Mouse (Mus musculus) intestine, embryonic 16.5 days (tissue): ENCODE measurements around the gene Lurap1. TPM values are rescaled to one million over a fixed set of nuclear protein-coding genes. Genes with fewer than 3 reads are reported as not detected.

ENCODE experiments used
- ATAC-seq: fragments of 200-750 bp; cut with Nextera tagmentation; 2 replicates; pipeline ENCODE4 v1.8.0; 2017; ENCODE audit warnings: moderate TSS enrichment, moderate library complexity
- H3K27ac ChIP-seq: fragments of 300-500 bp; sonication (generic); 2 replicates; pipeline ENCODE4 v1.5.1; 2014; ENCODE audit warnings: mild to moderate bottlenecking, low read length
- H3K27me3 ChIP-seq: fragments of 300-500 bp; sonication (generic); replicated peaks from 2 replicates; pipeline ENCODE4 v1.6.1; 2014; ENCODE audit warnings: low read length, control low read depth, mixed read lengths; ENCODE audit not compliant: control insufficient read depth, insufficient read depth
- H3K36me3 ChIP-seq: fragments of 300-500 bp; sonication (generic); 2 replicates; pipeline ENCODE4 v1.6.1; 2014; ENCODE audit warnings: low read length, control low read depth; ENCODE audit not compliant: control insufficient read depth, insufficient read depth
- H3K4me1 ChIP-seq: fragments of 300-500 bp; sonication (generic); 2 replicates; pipeline ENCODE4 v1.6.1; 2014; ENCODE audit warnings: low read length, control low read depth, mixed read lengths; ENCODE audit not compliant: control insufficient read depth, insufficient read depth
- H3K4me2 ChIP-seq: fragments of 300-500 bp; sonication (generic); 2 replicates; pipeline ENCODE4 v1.6.1; 2014; ENCODE audit warnings: low read depth, low read length, control low read depth
- H3K4me3 ChIP-seq: fragments of 300-500 bp; sonication (generic); 2 replicates; pipeline ENCODE4 v1.5.1; 2014; ENCODE audit warnings: mild to moderate bottlenecking, low read length
- H3K9ac ChIP-seq: fragments of 300-500 bp; sonication (generic); 2 replicates; pipeline ENCODE4 v1.6.1; 2014; ENCODE audit warnings: low read depth, low read length
- H3K9me3 ChIP-seq: fragments of 300-500 bp; sonication (generic); 2 replicates; pipeline ENCODE4 v1.6.1; 2016; ENCODE audit warnings: low read length, control low read depth; ENCODE audit not compliant: control insufficient read depth
- WGBS: fragments of 180-500 bp; shearing (Covaris S2); extraction: QIAGEN DNeasy Blood & Tissue Kit; methylation state at CpG from one replicate; pipeline ENCODE4 v1.1.7; 2014; 5-methylcytosine and 5-hydroxymethylcytosine counted together
- polyA plus RNA-seq: library from polyadenylated mRNA; unstranded; fragments of >200 nt; fragmentation: Nextera tagmentation; extraction: Ambion mirVana; gene quantifications from 2 replicates; pipeline ENCODE4 v1.2.1, GENCODE M21; 2015

Gene Lurap1
- polyA plus RNA-seq, 1 experiment from 2014 or later: 1.4 TPM

- Histone ChIP-seq H3K4me2 (no peak overlapping the region), H3K9me3 (no peaks in the 10 kb centered on the region), H3K27ac (no peak overlapping the region), H3K4me1 (peaks cover 6% of the 10 kb centered on the region; the same call in 1 of the 2 replicates), H3K9ac (no peak overlapping the region), H3K36me3 (no peaks in the 10 kb centered on the region), H3K27me3 (no peaks in the 10 kb centered on the region), H3K4me3 (no peak overlapping the region)
- WGBS: 75% methylated on average over 6 of the region's 6 CpGs
- no peak for ATAC-seq
Measured at GRCm38 (mm10) chr4:116127956-116128355, 23.2 kb downstream of the Lurap1 start.

- WGBS: 79% methylated on average over 4 of the region's 4 CpGs
- no peak for ATAC-seq
- H3K4me2 ChIP-seq: no peak overlapping the region
- peaks cover 8% of the 10 kb centered on the region; the same call in 1 of the 2 replicates for H3K4me1 ChIP-seq
- H3K4me3 ChIP-seq: no peak overlapping the region
- no peaks in the 10 kb centered on the region for H3K27me3 ChIP-seq
- H3K9me3 ChIP-seq: no peaks in the 10 kb centered on the region
- no peak overlapping the region for H3K9ac ChIP-seq
- H3K27ac ChIP-seq: no peak overlapping the region
- no peaks in the 10 kb centered on the region for H3K36me3 ChIP-seq
Measured at GRCm38 (mm10) chr4:116125803-116126386, 25.2 kb downstream of the Lurap1 start.

GRCm38 (mm10) chr4:116123602-116124519 lies 27.3 kb downstream of the Lurap1 start, which contains the start of the genes Rad54l and Pomgnt1:
Gene Rad54l, minus strand, starts transcription at chr4:116123690.
Gene Pomgnt1, plus strand, starts transcription at chr4:116123840.
- no peaks in the 10 kb centered on the region for H3K36me3 ChIP-seq
- peak within 1 kb of the TSS; percentile 66 for H3K4me2 ChIP-seq
- H3K9ac ChIP-seq: peak within 1 kb of the TSS; percentile 66
- peak within 1 kb of the TSS; percentile 43 for H3K27ac ChIP-seq
- H3K27me3 ChIP-seq: no peaks in the 10 kb centered on the region
- H3K4me3 ChIP-seq: peak within 1 kb of the TSS; percentile 54
- 4% methylated on average over 24 of the region's 24 CpGs for WGBS
- H3K4me1 ChIP-seq: peaks cover 8% of the 10 kb centered on the region; the same call in 1 of the 2 replicates
- ATAC-seq: peak; percentile 96
- no peaks in the 10 kb centered on the region for H3K9me3 ChIP-seq

GRCm38 (mm10) chr4:116122762-116123161 lies 28.4 kb downstream of the Lurap1 start:
- WGBS: 0% methylated on average over 1 of the region's 1 CpGs
- H3K4me3 ChIP-seq: peak overlapping the region; percentile 54
- ATAC-seq: no peak
- peak overlapping the region; percentile 66 for H3K9ac ChIP-seq
- no peaks in the 10 kb centered on the region for H3K36me3 ChIP-seq
- no peak overlapping the region for H3K27ac ChIP-seq
- H3K4me1 ChIP-seq: peaks cover 8% of the 10 kb centered on the region; the same call in 1 of the 2 replicates
- H3K27me3 ChIP-seq: no peaks in the 10 kb centered on the region
- H3K9me3 ChIP-seq: no peaks in the 10 kb centered on the region
- H3K4me2 ChIP-seq: peak overlapping the region; percentile 66

GRCm38 (mm10) chr4:116111486-116111885 lies 39.7 kb downstream of the Lurap1 start:
- no peaks in the 10 kb centered on the region for H3K4me1 ChIP-seq
- H3K27ac ChIP-seq: no peak overlapping the region
- no peaks in the 10 kb centered on the region for H3K9me3 ChIP-seq
- H3K36me3 ChIP-seq: 0 out of 2 replicates have a peak, but pooled peaks cover 3% of the 10 kb centered on the region
- no peak overlapping the region for H3K4me3 ChIP-seq
- H3K27me3 ChIP-seq: no peaks in the 10 kb centered on the region
- H3K9ac ChIP-seq: no peak overlapping the region
- WGBS: 83% methylated on average over 2 of the region's 2 CpGs
- no peak for ATAC-seq
- H3K4me2 ChIP-seq: no peak overlapping the region

- ATAC-seq: peak; percentile 77
- Histone ChIP-seq H3K4me1 (no peaks in the 10 kb centered on the region), H3K27me3 (no peaks in the 10 kb centered on the region), H3K4me3 (no peak overlapping the region), H3K36me3 (0 out of 2 replicates have a peak, but pooled peaks cover 3% of the 10 kb centered on the region), H3K4me2 (no peak overlapping the region), H3K27ac (no peak overlapping the region), H3K9me3 (no peaks in the 10 kb centered on the region), H3K9ac (no peak overlapping the region)
- 85% methylated on average over 6 of the region's 6 CpGs for WGBS
Measured at GRCm38 (mm10) chr4:116110695-116111094, 40.4 kb downstream of the Lurap1 start.

- Histone ChIP-seq H3K9ac (no peak overlapping the region), H3K4me1 (no peaks in the 10 kb centered on the region), H3K36me3 (peaks cover 5% of the 10 kb centered on the region; the same call in 1 of the 2 replicates), H3K9me3 (no peaks in the 10 kb centered on the region), H3K4me3 (no peak overlapping the region), H3K4me2 (no peak overlapping the region), H3K27ac (no peak overlapping the region), H3K27me3 (no peaks in the 10 kb centered on the region)
- ATAC-seq: no peak
- 95% methylated on average over 5 of the region's 5 CpGs for WGBS
Measured at GRCm38 (mm10) chr4:116105278-116105677, 45.9 kb downstream of the Lurap1 start.

GRCm38 (mm10) chr4:116100959-116101358 lies 50.2 kb downstream of the Lurap1 start:
- ATAC-seq: no peak
- H3K4me3 ChIP-seq: no peak overlapping the region
- H3K9me3 ChIP-seq: no peaks in the 10 kb centered on the region
- no peak overlapping the region for H3K27ac ChIP-seq
- no peak overlapping the region for H3K4me2 ChIP-seq
- H3K4me1 ChIP-seq: no peaks in the 10 kb centered on the region
- H3K9ac ChIP-seq: no peak overlapping the region
- H3K36me3 ChIP-seq: peaks cover 28% of the 10 kb centered on the region
- 78% methylated on average over 7 of the region's 7 CpGs for WGBS
- no peaks in the 10 kb centered on the region for H3K27me3 ChIP-seq

- Histone ChIP-seq H3K9me3 (no peaks in the 10 kb centered on the region), H3K9ac (no peak overlapping the region), H3K36me3 (peaks cover 33% of the 10 kb centered on the region), H3K4me2 (no peak overlapping the region), H3K27me3 (no peaks in the 10 kb centered on the region), H3K4me1 (no peaks in the 10 kb centered on the region), H3K4me3 (no peak overlapping the region), H3K27ac (no peak overlapping the region)
- peak; percentile 26; the same call in 1 of the 2 replicates for ATAC-seq
- WGBS: 57% methylated on average over 8 of the region's 8 CpGs
Measured at GRCm38 (mm10) chr4:116097211-116097610, 53.9 kb downstream of the Lurap1 start.
